15 mouse cellular contexts compared by ENCODE assay signal in genomic region chr1:172612745-172613144, GRCm38 (mm10). TPM values are rescaled to one million over a fixed set of nuclear protein-coding genes. Genes with fewer than 3 reads are reported as not detected.
DNase-seq lines count a peak whose midpoint lies in the region; ATAC-seq and TF ChIP-seq lines count a peak whose summit lies in the region.
"Had no signal": no experiment of that assay in that cellular context is flagged by ENCODE, and none has a peak within 500 bp of the region (broad histone marks: within the 10 kb centered on the region; RNA-seq: fewer than 3 reads in every experiment).

No protein-coding gene starts in this region.

- DNase-seq in adrenal gland, postnatal 14 days: peak; percentile 12
- no peak for DNase-seq in adrenal gland, postnatal 25 days
- DNase-seq in retina, postnatal 1 day: peak; percentile 44
- no peak for DNase-seq in retina, embryonic 14.5 days (ENCODE audit: low spot score)
- no peak for DNase-seq in thymus, postnatal 4 days
- no peak for DNase-seq in urinary bladder, adult 18-20 months (ENCODE audit: low spot score in 2 of 2)
- DNase-seq: thymus, postnatal 14 days had no signal

- no peaks in the 10 kb centered on the region for H3K27me3 ChIP-seq in intestine, postnatal 0 days (replicated peaks; ENCODE audit: control insufficient read depth, insufficient read depth, low read length)
- H3K27me3 ChIP-seq in intestine, embryonic 15.5 days (replicated peaks): no peaks in the 10 kb centered on the region
- H3K27me3 ChIP-seq: embryonic facial prominence, embryonic 13.5 days; midbrain, embryonic 15.5 days had no signal

- WGBS in intestine, postnatal 0 days: 56% methylated on average over 1 of the region's 1 CpGs
- WGBS in intestine, embryonic 15.5 days: 39% methylated on average over 1 of the region's 1 CpGs

- no peaks in the 10 kb centered on the region for H3K9me3 ChIP-seq in intestine, postnatal 0 days (ENCODE audit: control insufficient read depth)
- no peaks in the 10 kb centered on the region for H3K9me3 ChIP-seq in intestine, embryonic 15.5 days
- H3K9me3 ChIP-seq: embryonic facial prominence, embryonic 13.5 days; kidney, embryonic 15.5 days; midbrain, embryonic 15.5 days had no signal

- H3K27ac ChIP-seq in intestine, postnatal 0 days (ENCODE audit: low read depth, low read length): no peak overlapping the region
- H3K27ac ChIP-seq in intestine, embryonic 15.5 days: no peak overlapping the region
- H3K27ac ChIP-seq: embryonic facial prominence, embryonic 13.5 days; kidney, embryonic 15.5 days; liver, embryonic 14.5 days; midbrain, embryonic 15.5 days had no signal

- H3K9ac ChIP-seq in intestine, postnatal 0 days (ENCODE audit: low read depth, low read length): no peak overlapping the region
- no peak overlapping the region for H3K9ac ChIP-seq in intestine, embryonic 15.5 days
- H3K9ac ChIP-seq: embryonic facial prominence, embryonic 13.5 days; kidney, embryonic 15.5 days; liver, embryonic 14.5 days; midbrain, embryonic 15.5 days had no signal

- peak; percentile 78 for TF ChIP-seq CTCF in intestine, postnatal 0 days (IDR thresholded peaks at IDR 0.05; ENCODE audit: low read depth)

- no peaks in the 10 kb centered on the region for H3K4me1 ChIP-seq in intestine, postnatal 0 days (replicated peaks; ENCODE audit: control insufficient read depth, insufficient read depth, low read length)
- H3K4me1 ChIP-seq in intestine, embryonic 15.5 days (replicated peaks): peaks cover 4% of the 10 kb centered on the region; the same call in 1 of the 2 replicates

- H3K4me2 ChIP-seq in intestine, postnatal 0 days (replicated peaks; ENCODE audit: low read depth): no peak overlapping the region
- H3K4me2 ChIP-seq in intestine, embryonic 15.5 days (replicated peaks): no peak overlapping the region
- H3K4me2 ChIP-seq: embryonic facial prominence, embryonic 13.5 days; kidney, embryonic 15.5 days; midbrain, embryonic 15.5 days had no signal

- H3K36me3 ChIP-seq in intestine, postnatal 0 days (ENCODE audit: control insufficient read depth, insufficient read depth): no peaks in the 10 kb centered on the region
- H3K36me3 ChIP-seq in intestine, embryonic 15.5 days: no peaks in the 10 kb centered on the region
- H3K36me3 ChIP-seq: embryonic facial prominence, embryonic 13.5 days; kidney, embryonic 15.5 days; midbrain, embryonic 15.5 days had no signal

- H3K4me3 ChIP-seq in intestine, postnatal 0 days (ENCODE audit: low read depth, low read length): no peak overlapping the region
- H3K4me3 ChIP-seq in intestine, embryonic 15.5 days (replicated peaks): no peak overlapping the region
- H3K4me3 ChIP-seq: embryonic facial prominence, embryonic 13.5 days; kidney, embryonic 15.5 days; midbrain, embryonic 15.5 days had no signal

- ATAC-seq in intestine, postnatal 0 days: no peak
- no peak for ATAC-seq in intestine, embryonic 15.5 days
- ATAC-seq: midbrain, embryonic 15.5 days had no signal

RNA-seq across cellular contexts. Expression of gene Fcrl6, which starts 10.4 kb away (rescaled TPM):
- not detected in 2 replicates for total RNA-seq in adrenal gland, postnatal 14 days (2021)
- not detected in 2 replicates for total RNA-seq in adrenal gland, postnatal 25 days (2021)
- polyA plus RNA-seq in intestine, postnatal 0 days (2015; fragmentation: Nextera tagmentation; extraction: Ambion mirVana): not detected in 2 replicates
- not detected in 2 replicates for polyA plus RNA-seq in intestine, embryonic 15.5 days (2015; fragmentation: Nextera tagmentation; extraction: Ambion mirVana)
- total RNA-seq: heart, postnatal 14 days; left cerebral cortex, adult 8-10 months had no signal
- polyA plus RNA-seq: kidney, embryonic 15.5 days; liver, embryonic 14.5 days had no signal

RNA-seq across cellular contexts. Expression of gene Dusp23, which starts 20.0 kb away (rescaled TPM):
- 11.6 and 12.4 TPM in 2 replicates for total RNA-seq in adrenal gland, postnatal 14 days (2021)
- total RNA-seq in adrenal gland, postnatal 25 days (2021): 7.1 and 8.4 TPM in 2 replicates
- 18.9 and 19.7 TPM in 2 replicates for polyA plus RNA-seq in intestine, postnatal 0 days (2015; fragmentation: Nextera tagmentation; extraction: Ambion mirVana)
- 11.3 and 12.8 TPM in 2 replicates for polyA plus RNA-seq in intestine, embryonic 15.5 days (2015; fragmentation: Nextera tagmentation; extraction: Ambion mirVana)

RNA-seq across cellular contexts. Expression of gene Slamf8, which starts 22.4 kb away (rescaled TPM):
- total RNA-seq in adrenal gland, postnatal 14 days (2021): 0.98 TPM in 1 of 2 replicates, not detected in the other
- total RNA-seq in adrenal gland, postnatal 25 days (2021): 0.24 TPM in 1 of 2 replicates, not detected in the other
- 0.27 and 0.52 TPM in 2 replicates for polyA plus RNA-seq in intestine, postnatal 0 days (2015; fragmentation: Nextera tagmentation; extraction: Ambion mirVana)
- polyA plus RNA-seq in intestine, embryonic 15.5 days (2015; fragmentation: Nextera tagmentation; extraction: Ambion mirVana): 0.33 and 0.37 TPM in 2 replicates
- polyA plus RNA-seq: midbrain, embryonic 15.5 days had no signal

RNA-seq across cellular contexts. Expression of gene Vsig8, which starts 57.0 kb away (rescaled TPM):
- 0.41 TPM in 1 of 2 replicates, not detected in the other for total RNA-seq in adrenal gland, postnatal 14 days (2021)
- 0.33 TPM in 1 of 2 replicates, not detected in the other for total RNA-seq in adrenal gland, postnatal 25 days (2021)
- 0.44 and 0.53 TPM in 2 replicates for polyA plus RNA-seq in intestine, postnatal 0 days (2015; fragmentation: Nextera tagmentation; extraction: Ambion mirVana)
- polyA plus RNA-seq in intestine, embryonic 15.5 days (2015; fragmentation: Nextera tagmentation; extraction: Ambion mirVana): 0.28 and 0.43 TPM in 2 replicates
- polyA plus RNA-seq: liver, embryonic 14.5 days had no signal

Comparison
In these comparisons a context has a peak if more than half of its experiments do, and no peak if none do; other contexts are left out.
1. DNase-seq: peak in adrenal gland, postnatal 14 days (single experiment) and retina, postnatal 1 day (single experiment); none in adrenal gland, postnatal 25 days (single experiment), retina, embryonic 14.5 days (single experiment), thymus, postnatal 4 days (single experiment) and urinary bladder, adult 18-20 months (0 of 2).